Mouse (Mus musculus): ENCODE data around the gene Socs1.
A peak's percentile ranks its signal among the peaks of the same experiment; 100 is the strongest.

Socs1 gene

GRCm38 (mm10) chr16:10786782-10787547 is 1.6 kb upstream of the Socs1 start:
- no peak for DNase-seq (ENCODE audit: low spot score in 2 of 2)

GRCm38 (mm10) chr16:10786288-10786687 is 952 bp upstream of the Socs1 start:
- DNase-seq (ENCODE audit: low spot score in 2 of 2), result peak; percentile 77 to 79

- peak; percentile 50 to 78 for DNase-seq (ENCODE audit: low spot score in 2 of 2)
These were observed 454 bp downstream of the Socs1 start for GRCm38 (mm10) chr16:10784793-10785370.

- no peak for DNase-seq (ENCODE audit: low spot score in 2 of 2)
These were observed 1.2 kb downstream of the Socs1 start for GRCm38 (mm10) chr16:10783883-10784792.

GRCm38 (mm10) chr16:10783451-10783850 is 1.9 kb downstream of the Socs1 start:
- no peak for DNase-seq (ENCODE audit: low spot score in 2 of 2)

GRCm38 (mm10) chr16:10783152-10783434 is 2.2 kb downstream of the Socs1 start:
- no peak for DNase-seq (ENCODE audit: low spot score in 2 of 2)

GRCm38 (mm10) chr16:10782377-10783151 is 2.8 kb downstream of the Socs1 start:
- DNase-seq (ENCODE audit: low spot score in 2 of 2), result no peak

- no peak for DNase-seq (ENCODE audit: low spot score in 2 of 2)
These were observed 3.4 kb downstream of the Socs1 start for GRCm38 (mm10) chr16:10781862-10782371.

GRCm38 (mm10) chr16:10780631-10781120 is 4.7 kb downstream of the Socs1 start:
- DNase-seq (ENCODE audit: low spot score in 2 of 2), result no peak

GRCm38 (mm10) chr16:10777579-10778160 is 7.7 kb downstream of the Socs1 start:
- no peak for DNase-seq (ENCODE audit: low spot score in 2 of 2)

- no peak for DNase-seq (ENCODE audit: low spot score in 2 of 2)
These were observed 9.0 kb downstream of the Socs1 start for GRCm38 (mm10) chr16:10776322-10776721.

- no peak for DNase-seq (ENCODE audit: low spot score in 2 of 2)
These were observed 10.6 kb downstream of the Socs1 start for GRCm38 (mm10) chr16:10774726-10775125.

GRCm38 (mm10) chr16:10773543-10773942 is 11.8 kb downstream of the Socs1 start:
- no peak for DNase-seq (ENCODE audit: low spot score in 2 of 2)

- DNase-seq (ENCODE audit: low spot score in 2 of 2), result no peak
These were observed 13.4 kb downstream of the Socs1 start for GRCm38 (mm10) chr16:10771769-10772510.

- DNase-seq (ENCODE audit: low spot score in 2 of 2), result no peak
These were observed 14.6 kb downstream of the Socs1 start for GRCm38 (mm10) chr16:10770531-10771325.

- DNase-seq (ENCODE audit: low spot score in 2 of 2), result peak in 1 of 2 experiments; percentile 44
These were observed 15.7 kb downstream of the Socs1 start for GRCm38 (mm10) chr16:10769661-10770060.

GRCm38 (mm10) chr16:10768821-10769220 is 16.5 kb downstream of the Socs1 start:
- DNase-seq (ENCODE audit: low spot score in 2 of 2), result no peak

GRCm38 (mm10) chr16:10767158-10767557 is 18.2 kb downstream of the Socs1 start:
- no peak for DNase-seq (ENCODE audit: low spot score in 2 of 2)

GRCm38 (mm10) chr16:10764323-10764722 is 21.0 kb downstream of the Socs1 start:
- no peak for DNase-seq (ENCODE audit: low spot score in 2 of 2)
